Mouse (Mus musculus) intestine, embryonic 14.5 days (tissue): ENCODE measurements around the gene Plxna1. TPM values are rescaled to one million over a fixed set of nuclear protein-coding genes. Genes with fewer than 3 reads are reported as not detected.

Experiments
- ATAC-seq: fragments of 200-750 bp; cut with Nextera tagmentation; replicated peaks from 2 replicates; pipeline ENCODE4 v1.8.0; 2017; ENCODE audit warnings: low read depth, moderate number of reproducible peaks, moderate TSS enrichment, moderate library complexity; ENCODE audit not compliant: low FRiP score, low TSS enrichment
- DNase-seq: peaks from one replicate; pipeline ENCODE4 v3.0.0-alpha.2; 2018; ENCODE audit warnings: low spot score
- H3K27ac ChIP-seq: fragments of 300-500 bp; sonication (generic); 2 replicates; pipeline ENCODE4 v1.5.1; 2014; ENCODE audit warnings: low read depth, mild to moderate bottlenecking, control low read depth
- H3K27me3 ChIP-seq: fragments of 300-500 bp; sonication (generic); replicated peaks from 2 replicates; pipeline ENCODE4 v1.6.1; 2014; ENCODE audit warnings: low read length, control low read depth; ENCODE audit not compliant: control insufficient read depth, insufficient read depth
- H3K36me3 ChIP-seq: fragments of 300-500 bp; sonication (generic); 2 replicates; pipeline ENCODE4 v1.6.1; 2014; ENCODE audit warnings: low read length, control low read depth; ENCODE audit not compliant: control insufficient read depth, insufficient read depth
- H3K4me1 ChIP-seq: fragments of 300-500 bp; sonication (generic); replicated peaks from 2 replicates; pipeline ENCODE4 v1.6.1; 2014; ENCODE audit warnings: low read length, control low read depth, mixed read lengths; ENCODE audit not compliant: control insufficient read depth, insufficient read depth
- H3K4me2 ChIP-seq: fragments of 300-500 bp; sonication (generic); 2 replicates; pipeline ENCODE4 v1.6.1; 2014; ENCODE audit warnings: low read length
- H3K4me3 ChIP-seq: fragments of 300-500 bp; sonication (generic); 2 replicates; pipeline ENCODE4 v1.5.1; 2014; ENCODE audit warnings: low read depth, low read length, control low read depth, mixed read lengths
- H3K9ac ChIP-seq: fragments of 300-500 bp; sonication (generic); 2 replicates; pipeline ENCODE4 v1.6.1; 2014; ENCODE audit warnings: mild to moderate bottlenecking, low read length
- H3K9me3 ChIP-seq: fragments of 300-500 bp; sonication (generic); 2 replicates; pipeline ENCODE4 v1.6.1; 2016; ENCODE audit warnings: low read length, control low read depth; ENCODE audit not compliant: control insufficient read depth
- WGBS: fragments of 180-500 bp; shearing (Covaris S2); extraction: QIAGEN DNeasy Blood & Tissue Kit; methylation state at CpG from one replicate; pipeline ENCODE4 v1.1.7; 2014; 5-methylcytosine and 5-hydroxymethylcytosine counted together
- polyA plus RNA-seq: library from polyadenylated mRNA; unstranded; fragments of >200 nt; fragmentation: Nextera tagmentation; extraction: Ambion mirVana; gene quantifications from 2 replicates; pipeline ENCODE4 v1.2.1, GENCODE M21; 2014

Plxna1 gene
- polyA plus RNA-seq, result 20.6 and 20.9 TPM in 2 replicates

GRCm38 (mm10) chr6:89362281-89363106 is at the start of gene Plxna1:
Plxna1 (minus strand) TSS chr6:89362620.
- ATAC-seq (peak; percentile 86), DNase-seq (peak; percentile 92)
- peak within 1 kb of the TSS; percentile 57 for H3K27ac ChIP-seq
- H3K4me2 ChIP-seq, result peak within 1 kb of the TSS; percentile 99
- H3K9ac ChIP-seq, result peak within 1 kb of the TSS; percentile 93
- H3K4me3 ChIP-seq, result peak within 1 kb of the TSS; percentile 95
- H3K27me3 ChIP-seq, result peaks cover 8% of the 10 kb centered on the region; the same call in 1 of the 2 replicates
- 0 out of 2 replicates have a peak, but pooled peaks cover 2% of the 10 kb centered on the region for H3K9me3 ChIP-seq
- under 1% methylated on average over 93 of the region's 110 CpGs for WGBS
- H3K4me1 ChIP-seq, result peaks cover 27% of the 10 kb centered on the region
- no peaks in the 10 kb centered on the region for H3K36me3 ChIP-seq

DNA sequence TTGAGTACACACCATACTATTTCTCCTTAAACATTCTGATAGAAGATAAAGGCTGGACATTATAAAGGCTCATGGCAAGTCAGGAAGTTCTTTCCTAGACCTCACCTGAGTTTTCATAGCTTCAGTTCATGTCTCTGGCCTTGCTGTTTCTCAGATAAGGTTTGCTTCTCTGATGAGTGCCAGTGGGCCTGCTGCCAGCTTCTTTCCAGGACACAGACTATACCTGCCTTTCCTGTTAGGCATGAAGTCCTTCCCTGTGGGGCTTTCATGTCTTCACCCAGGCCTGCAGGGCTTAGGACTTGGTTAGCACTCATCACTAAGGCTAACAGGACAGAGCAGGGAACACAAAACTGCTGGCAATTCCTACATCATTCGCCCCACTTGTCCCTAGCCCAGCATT is 46.6 kb upstream of the Plxna1 start:
- H3K36me3 ChIP-seq, result no peaks in the 10 kb centered on the region
- 90% methylated on average over 1 of the region's 1 CpGs for WGBS
- no peak for DNase-seq
- no peak overlapping the region for H3K9ac ChIP-seq
- no peak overlapping the region for H3K4me2 ChIP-seq
- no peak for ATAC-seq
- no peaks in the 10 kb centered on the region for H3K4me1 ChIP-seq
- no peaks in the 10 kb centered on the region for H3K9me3 ChIP-seq
- no peaks in the 10 kb centered on the region for H3K27me3 ChIP-seq
- H3K4me3 ChIP-seq, result no peak overlapping the region
- no peak overlapping the region for H3K27ac ChIP-seq

- DNase-seq (no peak), ATAC-seq (no peak)
Observed at GRCm38 (mm10) chr6:89408259-89408658, 45.8 kb upstream of the Plxna1 start.

DNA sequence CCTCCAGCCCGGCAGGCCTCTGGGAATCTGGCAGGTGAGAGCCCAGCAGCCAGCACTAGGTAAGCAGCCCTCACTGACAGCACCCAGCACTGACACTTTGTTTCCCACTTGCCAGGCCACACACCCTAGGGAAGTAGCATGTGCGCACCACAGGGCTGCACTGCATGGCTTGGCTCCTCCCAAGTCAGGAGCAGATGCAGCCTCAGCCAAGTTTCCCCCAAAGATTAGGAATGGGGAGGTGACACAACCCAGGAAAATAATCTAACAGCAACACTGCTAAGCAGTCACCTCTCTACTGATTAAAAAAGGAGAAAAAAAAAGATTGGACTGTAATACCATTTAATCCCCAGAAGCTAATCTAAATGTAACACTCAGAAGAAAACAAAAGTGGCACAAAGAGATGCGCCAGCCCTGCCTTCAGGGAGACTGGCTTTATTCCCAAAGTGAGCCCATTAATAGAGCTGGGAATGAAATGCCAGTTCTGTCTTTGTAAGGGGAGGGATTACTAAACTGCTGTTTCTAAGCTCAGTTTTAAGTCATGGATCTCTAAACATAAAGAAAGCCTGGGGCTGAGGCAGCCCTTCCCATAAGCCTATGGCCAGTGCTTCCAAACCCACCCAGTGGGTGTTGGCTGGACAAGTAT is 44.9 kb upstream of the Plxna1 start:
- WGBS, result 77% methylated on average over 3 of the region's 3 CpGs
- Histone ChIP-seq H3K4me2 (no peak overlapping the region), H3K9me3 (no peaks in the 10 kb centered on the region), H3K4me3 (no peak overlapping the region), H3K27ac (no peak overlapping the region), H3K36me3 (no peaks in the 10 kb centered on the region), H3K27me3 (no peaks in the 10 kb centered on the region), H3K4me1 (no peaks in the 10 kb centered on the region), H3K9ac (no peak overlapping the region)
- ATAC-seq, result no peak
- no peak for DNase-seq

More at GRCm38 (mm10) chr6:89408259-89408658, 45.8 kb upstream of the Plxna1 start:
- H3K4me1 ChIP-seq, result no peaks in the 10 kb centered on the region
- H3K27me3 ChIP-seq, result no peaks in the 10 kb centered on the region
- H3K9me3 ChIP-seq, result no peaks in the 10 kb centered on the region
- no peak overlapping the region for H3K4me2 ChIP-seq
- H3K27ac ChIP-seq, result no peak overlapping the region
- no peak overlapping the region for H3K4me3 ChIP-seq
- H3K9ac ChIP-seq, result no peak overlapping the region
- H3K36me3 ChIP-seq, result no peaks in the 10 kb centered on the region
- WGBS, result 61% methylated on average over 5 of the region's 5 CpGs

DNA sequence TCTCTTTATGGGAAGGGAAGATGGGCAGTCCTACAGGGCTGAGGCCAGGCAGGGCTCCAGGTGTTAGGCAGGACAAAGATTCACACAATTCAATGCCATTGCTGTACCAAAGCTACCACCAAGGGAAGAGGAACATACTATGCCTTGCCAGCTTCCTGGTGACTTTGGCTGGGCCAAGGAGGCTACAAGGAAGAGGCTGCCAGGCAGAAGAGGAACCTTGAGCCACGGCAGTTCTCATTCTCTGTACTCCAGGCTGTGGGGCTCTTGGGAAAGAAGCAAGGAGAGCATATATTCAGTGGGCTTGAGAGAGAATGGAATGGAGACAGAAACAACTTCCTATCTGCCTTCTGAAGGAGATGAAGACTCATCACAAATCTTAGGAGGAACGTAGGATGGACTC is 42.5 kb upstream of the Plxna1 start:
- ATAC-seq, result no peak
- 78% methylated on average over 2 of the region's 2 CpGs for WGBS

DNA sequence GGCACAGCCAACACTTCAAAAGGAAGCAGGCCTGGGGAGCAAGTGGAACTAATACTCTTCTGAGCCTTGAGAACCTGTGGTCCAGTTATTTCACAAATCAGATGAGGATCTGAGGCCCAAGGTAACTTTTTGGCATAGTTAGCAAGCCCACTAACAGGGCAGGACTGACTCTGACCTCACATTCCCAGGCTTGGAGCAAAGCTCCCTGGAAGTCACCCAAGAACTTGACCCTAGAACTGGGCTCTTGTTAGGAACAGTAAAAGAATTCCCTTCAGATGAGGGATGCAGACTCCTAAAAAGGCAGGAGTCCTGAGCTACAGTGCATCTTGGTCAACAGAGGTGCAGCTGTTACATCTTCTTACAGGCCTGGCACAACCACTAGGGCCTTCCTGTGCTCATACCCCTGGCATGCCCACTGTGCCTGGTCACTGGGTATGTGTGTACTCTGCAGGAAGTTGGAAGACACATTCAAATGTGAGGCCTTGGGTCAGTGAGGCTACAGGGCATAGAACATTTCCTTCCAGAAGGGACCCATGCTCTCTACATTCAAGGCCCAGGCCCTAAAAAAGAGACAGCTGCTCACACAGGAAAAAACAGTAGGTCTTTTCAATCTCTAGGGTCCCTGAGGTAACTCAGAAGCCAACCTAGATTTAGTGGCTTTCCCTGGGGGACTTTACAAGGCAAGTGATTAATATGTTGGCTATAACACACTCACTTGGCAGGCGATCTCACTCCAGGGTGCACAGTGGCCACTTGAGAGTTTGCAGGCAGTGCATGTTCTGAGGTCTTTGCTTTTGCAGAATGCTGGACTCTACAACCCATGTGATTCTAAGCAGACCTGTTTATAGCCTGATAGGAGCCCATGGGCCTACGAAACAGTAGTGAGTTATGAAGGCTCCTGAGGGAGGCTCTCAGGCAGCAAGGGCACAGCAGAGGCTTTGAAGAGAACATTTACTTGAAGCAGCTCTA is 41.1 kb upstream of the Plxna1 start:
- DNase-seq (no peak), ATAC-seq (no peak)
- Histone ChIP-seq H3K9ac (no peak overlapping the region), H3K36me3 (no peaks in the 10 kb centered on the region), H3K4me2 (no peak overlapping the region), H3K9me3 (no peaks in the 10 kb centered on the region), H3K27ac (no peak overlapping the region), H3K27me3 (no peaks in the 10 kb centered on the region), H3K4me1 (no peaks in the 10 kb centered on the region), H3K4me3 (no peak overlapping the region)
- 60% methylated on average over 2 of the region's 2 CpGs for WGBS

More for the DNA sequence above, 42.5 kb upstream of the Plxna1 start:
- Histone ChIP-seq H3K4me3 (no peak overlapping the region), H3K4me1 (no peaks in the 10 kb centered on the region), H3K9me3 (no peaks in the 10 kb centered on the region), H3K36me3 (no peaks in the 10 kb centered on the region), H3K4me2 (no peak overlapping the region), H3K27ac (no peak overlapping the region), H3K27me3 (no peaks in the 10 kb centered on the region), H3K9ac (no peak overlapping the region)
- DNase-seq, result no peak

DNA sequence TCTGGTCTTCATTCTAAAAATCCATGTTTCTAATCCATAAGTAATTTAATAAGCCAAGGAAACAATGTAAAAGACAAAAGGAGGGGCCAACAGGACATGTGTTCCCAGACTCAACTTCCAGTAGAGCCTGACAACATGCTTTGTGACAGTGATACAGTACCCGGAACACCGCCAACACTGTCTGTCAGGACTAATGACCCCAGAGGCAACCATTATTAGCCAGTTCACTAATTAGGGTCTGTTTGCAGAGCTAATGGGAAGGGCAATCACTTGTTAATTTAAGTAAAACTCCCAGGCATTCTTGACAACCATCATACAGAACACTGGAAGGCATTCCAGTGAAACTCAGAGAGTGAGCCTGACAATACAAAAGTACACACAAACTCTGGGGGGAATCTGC is 40.0 kb upstream of the Plxna1 start:
- Histone ChIP-seq H3K4me1 (no peaks in the 10 kb centered on the region), H3K9me3 (no peaks in the 10 kb centered on the region), H3K9ac (no peak overlapping the region), H3K27ac (no peak overlapping the region), H3K4me3 (no peak overlapping the region), H3K4me2 (no peak overlapping the region), H3K36me3 (no peaks in the 10 kb centered on the region), H3K27me3 (no peaks in the 10 kb centered on the region)
- no peak for ATAC-seq
- DNase-seq, result no peak
- 82% methylated on average over 2 of the region's 2 CpGs for WGBS

- H3K27ac ChIP-seq, result no peak overlapping the region
- 74% methylated on average over 1 of the region's 1 CpGs for whole genome bisulfite sequencing
- no peak for ATAC-seq
Observed at GRCm38 (mm10) chr6:89399564-89399963, 37.1 kb upstream of the Plxna1 start.

More at GRCm38 (mm10) chr6:89399564-89399963, 37.1 kb upstream of the Plxna1 start:
- Histone ChIP-seq H3K9me3 (no peaks in the 10 kb centered on the region), H3K4me1 (no peaks in the 10 kb centered on the region), H3K4me2 (no peak overlapping the region), H3K27me3 (no peaks in the 10 kb centered on the region), H3K9ac (no peak overlapping the region), H3K4me3 (no peak overlapping the region), H3K36me3 (no peaks in the 10 kb centered on the region)
- DNase-seq, result no peak
